Mouse (Mus musculus): Measurements from ENCODE around the gene Alpl.

The Alpl gene

GRCm38 (mm10) chr4:137769635-137770034 is 26.5 kb downstream of the Alpl start:
- peak; percentile 39 for DNase-seq (ENCODE audit: low spot score)

DNA sequence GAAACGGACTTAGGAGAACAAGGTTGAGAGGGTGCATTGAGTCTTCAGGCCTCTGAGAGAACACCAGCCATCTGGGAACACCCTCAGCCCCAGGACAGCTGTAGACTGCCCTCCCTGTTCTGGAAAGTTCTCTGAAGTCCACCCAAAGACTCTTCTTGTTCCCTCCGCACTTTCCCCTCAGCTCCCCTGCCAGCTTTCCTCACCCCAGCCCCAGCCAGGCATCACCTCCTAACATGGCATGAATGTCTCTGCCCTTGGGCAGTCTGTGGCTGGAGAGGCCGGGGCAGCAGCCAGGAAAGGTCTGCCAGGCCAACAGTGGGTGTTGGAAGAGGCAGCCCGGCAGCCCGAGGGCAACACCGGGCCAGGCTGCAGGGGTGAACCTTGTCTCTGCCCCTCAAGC is 27.4 kb downstream of the Alpl start:
- no peak for DNase-seq (ENCODE audit: low spot score)

GRCm38 (mm10) chr4:137768381-137768780 is 27.8 kb downstream of the Alpl start:
- no peak for DNase-seq (ENCODE audit: low spot score)

DNA sequence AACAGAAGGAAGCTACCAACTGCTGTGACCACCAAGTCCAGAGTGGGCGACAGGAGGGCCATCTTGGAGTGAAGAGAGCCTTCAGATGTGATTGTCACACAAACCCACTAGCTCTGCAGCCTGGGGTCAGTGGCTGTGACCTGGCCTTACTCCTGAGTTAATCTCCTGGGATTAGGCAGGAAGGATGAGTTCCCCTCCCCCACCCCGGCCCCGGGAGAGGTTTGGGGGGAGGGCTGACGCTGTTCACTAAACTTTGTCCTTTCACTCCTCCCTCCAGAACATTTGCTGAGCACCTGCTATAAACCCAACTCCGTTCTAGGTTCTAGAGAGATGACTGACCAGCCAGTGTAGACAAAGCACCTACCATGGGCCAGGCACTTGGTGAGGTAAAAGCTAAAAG is 29.8 kb downstream of the Alpl start:
- DNase-seq (ENCODE audit: low spot score): no peak

GRCm38 (mm10) chr4:137765554-137765971 is 30.6 kb downstream of the Alpl start:
- peak; percentile 64 for DNase-seq (ENCODE audit: low spot score)

DNA sequence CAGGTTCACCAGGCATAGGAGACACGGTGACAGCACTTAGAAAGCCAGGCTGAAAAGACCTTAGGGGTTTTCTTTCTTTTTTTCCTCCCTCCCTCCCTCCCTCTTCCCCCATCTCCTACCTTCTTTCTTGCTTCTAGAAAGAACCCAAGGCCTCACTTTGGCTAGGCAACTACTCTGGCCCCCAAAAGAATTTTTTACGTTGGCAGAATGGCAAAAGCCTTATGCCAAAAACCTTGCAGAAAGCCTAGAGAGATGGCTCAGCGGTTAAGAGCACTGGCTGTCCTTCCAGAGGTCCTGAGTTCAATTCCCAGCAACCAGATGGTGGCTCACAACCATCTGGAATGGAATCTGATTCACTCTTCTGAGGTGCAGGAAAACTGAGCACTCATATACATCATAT is 31.6 kb downstream of the Alpl start:
- no peak for DNase-seq (ENCODE audit: low spot score)

GRCm38 (mm10) chr4:137763920-137764495 is 32.2 kb downstream of the Alpl start:
- no peak for DNase-seq (ENCODE audit: low spot score)

DNA sequence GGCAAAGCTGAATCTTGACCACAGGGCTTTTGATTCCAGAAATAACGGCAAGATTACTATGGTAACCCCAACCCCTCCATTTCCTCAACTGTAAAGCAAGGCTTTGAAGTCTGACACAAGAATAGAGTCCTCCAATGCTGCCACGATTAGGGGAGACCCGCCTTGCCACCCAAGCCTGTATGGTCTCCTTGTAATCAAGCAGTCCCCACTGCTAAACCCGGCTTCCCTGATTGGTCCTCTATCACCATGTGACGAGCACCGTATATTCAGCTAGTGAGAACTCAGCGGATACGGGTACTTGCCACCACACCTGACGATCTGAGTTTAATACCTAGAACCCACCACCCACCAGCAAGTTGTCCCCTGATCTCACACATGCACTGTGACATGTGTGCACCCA is 33.3 kb downstream of the Alpl start:
- DNase-seq (ENCODE audit: low spot score): no peak

GRCm38 (mm10) chr4:137754446-137754845 is 41.7 kb downstream of the Alpl start:
- no peak for DNase-seq (ENCODE audit: low spot score)

DNA sequence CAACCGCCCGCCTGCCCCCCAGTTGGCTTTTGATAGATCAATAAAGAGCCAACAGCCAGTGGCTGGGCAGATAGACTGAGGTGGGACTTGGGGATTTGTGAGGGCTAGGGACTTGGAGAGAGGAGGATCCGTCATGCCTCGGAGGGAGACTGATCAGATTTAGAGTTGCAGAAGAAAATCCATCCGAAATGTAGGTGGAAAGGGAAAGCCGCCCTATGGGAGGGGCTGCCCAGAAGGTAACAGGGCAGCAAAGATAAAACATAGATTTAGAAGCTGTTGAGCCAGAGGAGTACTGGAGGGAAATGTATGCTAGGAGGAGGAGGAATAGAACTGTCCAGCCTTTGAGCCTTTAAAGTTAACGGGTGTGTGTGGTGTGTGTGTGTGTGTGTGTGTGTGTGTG is 43.0 kb downstream of the Alpl start:
- DNase-seq (ENCODE audit: low spot score): no peak

- DNase-seq (ENCODE audit: low spot score): no peak
Measured at GRCm38 (mm10) chr4:137752471-137752870, 43.7 kb downstream of the Alpl start.

DNA sequence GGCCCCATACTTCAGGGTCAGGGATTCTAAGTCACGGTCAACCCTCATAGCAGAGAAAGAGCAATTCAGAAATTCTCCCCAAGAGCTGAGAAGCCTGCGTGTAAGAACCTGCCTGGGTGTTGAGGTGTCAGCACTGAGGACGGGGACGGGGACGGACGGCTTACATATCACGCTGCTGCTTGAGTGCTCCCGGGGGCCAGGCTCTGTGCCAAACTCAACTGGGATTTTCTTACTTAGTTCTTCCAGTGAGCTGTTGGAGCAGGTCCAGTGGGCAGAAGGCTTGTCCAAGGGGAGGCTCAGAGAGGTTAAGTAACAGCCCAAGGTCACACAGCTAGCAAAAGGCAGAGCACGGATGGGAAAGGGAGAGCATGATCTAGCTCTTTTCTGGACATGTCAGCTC is 44.5 kb downstream of the Alpl start:
- no peak for DNase-seq (ENCODE audit: low spot score)

- DNase-seq (ENCODE audit: low spot score): no peak
Measured at GRCm38 (mm10) chr4:137751310-137751709, 44.9 kb downstream of the Alpl start.

- no peak for DNase-seq (ENCODE audit: low spot score)
Measured at GRCm38 (mm10) chr4:137750121-137750520, 46.1 kb downstream of the Alpl start.

DNA sequence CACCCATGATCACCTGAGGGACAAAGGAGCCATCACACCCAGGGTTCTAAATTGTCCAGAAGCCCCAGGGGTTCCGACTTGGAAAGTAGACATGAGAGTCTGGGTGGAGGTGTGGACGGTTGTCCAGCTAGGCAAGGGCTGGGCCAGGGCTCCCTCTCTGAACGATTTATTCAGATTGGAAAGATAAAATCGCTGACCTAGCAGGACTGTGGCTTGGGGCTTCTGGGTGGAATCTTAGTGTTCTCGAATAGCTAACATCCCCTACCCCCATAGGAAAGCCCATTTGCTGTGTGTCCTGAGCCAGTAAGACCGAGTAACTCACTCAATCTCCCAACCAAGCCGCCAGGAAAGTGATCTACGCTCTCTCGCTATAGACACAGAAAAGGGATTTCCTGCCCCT is 46.5 kb downstream of the Alpl start:
- DNase-seq (ENCODE audit: low spot score): no peak

DNA sequence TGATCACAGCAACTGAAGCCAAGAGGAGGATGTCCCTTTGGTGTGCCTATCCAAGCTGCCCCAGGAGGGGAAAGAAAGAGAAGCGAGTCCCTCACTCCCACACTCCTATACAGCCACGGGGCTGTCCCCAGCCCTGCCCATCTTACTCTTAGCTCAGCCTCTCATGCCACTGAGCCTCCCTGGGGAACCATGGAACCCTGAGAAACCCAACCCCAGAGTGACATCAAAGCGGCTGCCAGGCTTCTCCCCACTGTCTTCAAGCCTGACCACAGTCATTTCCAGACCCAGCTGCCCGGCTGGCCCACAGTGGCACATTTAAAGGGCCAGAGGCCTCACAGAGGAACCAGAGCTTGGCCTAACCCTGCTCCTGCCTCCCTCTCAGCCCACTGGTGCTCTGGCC is 47.5 kb downstream of the Alpl start:
- DNase-seq (ENCODE audit: low spot score): no peak

- no peak for DNase-seq (ENCODE audit: low spot score)
Measured at GRCm38 (mm10) chr4:137747590-137747989, 48.6 kb downstream of the Alpl start.

DNA sequence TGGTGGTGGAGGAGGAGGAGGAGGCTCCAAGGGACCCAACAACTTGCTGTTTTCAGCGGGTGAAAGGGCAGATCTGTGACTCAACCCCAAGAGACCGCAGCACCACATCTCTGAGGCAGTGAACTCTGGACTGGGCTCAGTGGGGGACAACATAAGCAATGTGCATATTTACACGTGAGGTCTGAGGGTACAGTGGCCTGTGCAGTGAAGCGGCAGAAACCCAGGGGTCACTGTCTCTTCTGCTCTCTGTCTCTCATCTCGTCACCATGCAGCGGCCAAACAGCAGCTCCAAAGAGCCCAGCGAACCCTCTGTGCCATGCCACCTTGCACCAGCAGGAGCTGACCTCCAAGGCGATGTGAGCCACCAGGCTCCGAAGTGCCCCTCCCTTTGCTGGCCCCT is 49.1 kb downstream of the Alpl start:
- no peak for DNase-seq (ENCODE audit: low spot score)

- DNase-seq (ENCODE audit: low spot score): peak; percentile 84
Measured at GRCm38 (mm10) chr4:137744433-137744918, 51.7 kb downstream of the Alpl start.

- no peak for DNase-seq (ENCODE audit: low spot score)
Measured at GRCm38 (mm10) chr4:137743791-137744190, 52.4 kb downstream of the Alpl start.

GRCm38 (mm10) chr4:137740350-137740749 is 55.8 kb downstream of the Alpl start:
- DNase-seq (ENCODE audit: low spot score): peak; percentile 26

GRCm38 (mm10) chr4:137739151-137739923 is 56.8 kb downstream of the Alpl start:
- peak; percentile 70 for DNase-seq (ENCODE audit: low spot score)

- no peak for DNase-seq (ENCODE audit: low spot score)
Measured at GRCm38 (mm10) chr4:137737760-137738159, 58.4 kb downstream of the Alpl start.

- peak; percentile 18 for DNase-seq (ENCODE audit: low spot score)
Measured at GRCm38 (mm10) chr4:137736220-137736701, 59.9 kb downstream of the Alpl start.

Measured in MN1 (cell line).